Mouse (Mus musculus) hindbrain, postnatal 0 days (tissue): ENCODE results near the gene Lim2. TPM values are rescaled to one million over a fixed set of nuclear protein-coding genes. Genes with fewer than 3 reads are reported as not detected.

Experiments
- ATAC-seq: fragments of 200-750 bp; cut with Nextera tagmentation; 2 replicates; pipeline ENCODE4 v1.8.0; 2017; ENCODE audit warnings: mild to moderate bottlenecking, moderate TSS enrichment, moderate library complexity
- DNase-seq: peaks from one replicate; pipeline ENCODE4 v3.0.0-alpha.2; 2015; ENCODE audit warnings: low spot score
- H3K27ac ChIP-seq: fragments of 300-500 bp; sonication (generic); 2 replicates; pipeline ENCODE4 v1.5.1; 2014; ENCODE audit warnings: mild to moderate bottlenecking
- H3K27me3 ChIP-seq: fragments of 300-500 bp; sonication (generic); 2 replicates; pipeline ENCODE4 v1.6.1; 2014; ENCODE audit warnings: low read length, mixed read lengths; ENCODE audit not compliant: insufficient read depth
- H3K36me3 ChIP-seq: fragments of 300-500 bp; sonication (generic); 2 replicates; pipeline ENCODE4 v1.6.1; 2014; ENCODE audit warnings: low read length, mixed read lengths; ENCODE audit not compliant: insufficient read depth
- H3K4me1 ChIP-seq: fragments of 300-500 bp; sonication (generic); 2 replicates; pipeline ENCODE4 v1.6.1; 2014; ENCODE audit warnings: antibody characterized with exemption, low read length, mixed read lengths; ENCODE audit not compliant: insufficient read depth
- H3K4me2 ChIP-seq: fragments of 300-500 bp; sonication (generic); 2 replicates; pipeline ENCODE4 v1.6.1; 2014; ENCODE audit warnings: low read depth, mild to moderate bottlenecking, low read length, moderate library complexity, mixed read lengths
- H3K4me3 ChIP-seq: fragments of 300-500 bp; sonication (generic); 2 replicates; pipeline ENCODE4 v1.5.1; 2014; ENCODE audit warnings: low read length
- H3K9ac ChIP-seq: fragments of 300-500 bp; sonication (generic); replicated peaks from 2 replicates; pipeline ENCODE4 v1.6.1; 2014; ENCODE audit warnings: mild to moderate bottlenecking, low read length, moderate library complexity, mixed read lengths
- H3K9me3 ChIP-seq: fragments of 300-500 bp; sonication (generic); 2 replicates; pipeline ENCODE4 v1.6.1; 2016; ENCODE audit warnings: low read length, mixed read lengths
- CTCF ChIP-seq: IDR thresholded peaks from 2 replicates; pipeline ENCODE4 v1.5.1; 2016; ENCODE audit warnings: antibody characterized with exemption, control low read depth, low read depth
- WGBS: fragments of 180-500 bp; shearing (Covaris S2); extraction: QIAGEN DNeasy Blood & Tissue Kit; methylation state at CpG from one replicate; pipeline ENCODE4 v1.1.7; 2014; 5-methylcytosine and 5-hydroxymethylcytosine counted together
- polyA plus RNA-seq: library from polyadenylated mRNA; unstranded; fragments of >200 nt; fragmentation: Nextera tagmentation; extraction: Ambion mirVana; gene quantifications from 2 replicates; pipeline ENCODE4 v1.2.1, GENCODE M21; 2015
- total RNA-seq: library from RNA; depleted of rRNA; stranded (reverse); fragments of >200 nt; gene quantifications from 2 replicates; pipeline ENCODE4 v1.2.3, GENCODE M21; 2014

The Lim2 gene
- total and polyA plus RNA-seq, 2 experiments from 2014 or later, result not detected

DNA sequence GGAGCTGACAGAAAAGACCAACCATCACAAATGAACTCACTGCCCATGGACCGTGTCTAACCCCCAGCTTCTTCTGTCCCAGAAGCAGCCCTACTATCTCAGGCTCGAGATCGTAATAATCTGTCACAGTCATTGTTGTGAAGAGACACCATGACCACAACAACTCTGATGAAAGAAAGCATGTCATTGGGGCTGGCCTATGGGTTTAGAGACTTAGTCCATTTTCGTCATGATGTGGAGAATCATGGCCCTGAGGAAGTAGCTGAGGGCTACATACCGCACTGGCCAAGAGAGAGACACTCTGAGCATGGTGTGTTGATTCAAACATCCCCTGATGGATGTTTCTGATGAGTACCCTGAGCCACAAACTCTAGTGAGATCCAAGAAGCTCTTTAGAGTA, 7.2 kb downstream of the Lim2 start:
- TF ChIP-seq CTCF, result no peak
- Histone ChIP-seq H3K27ac (no peak overlapping the region), H3K9me3 (no peaks in the 10 kb centered on the region), H3K4me3 (no peak overlapping the region), H3K36me3 (no peaks in the 10 kb centered on the region), H3K4me1 (no peaks in the 10 kb centered on the region), H3K27me3 (no peaks in the 10 kb centered on the region), H3K4me2 (no peak overlapping the region), H3K9ac (no peak overlapping the region)
- 84% methylated on average over 5 of the region's 5 CpGs for WGBS
- ATAC-seq (no peak), DNase-seq (no peak)

DNA sequence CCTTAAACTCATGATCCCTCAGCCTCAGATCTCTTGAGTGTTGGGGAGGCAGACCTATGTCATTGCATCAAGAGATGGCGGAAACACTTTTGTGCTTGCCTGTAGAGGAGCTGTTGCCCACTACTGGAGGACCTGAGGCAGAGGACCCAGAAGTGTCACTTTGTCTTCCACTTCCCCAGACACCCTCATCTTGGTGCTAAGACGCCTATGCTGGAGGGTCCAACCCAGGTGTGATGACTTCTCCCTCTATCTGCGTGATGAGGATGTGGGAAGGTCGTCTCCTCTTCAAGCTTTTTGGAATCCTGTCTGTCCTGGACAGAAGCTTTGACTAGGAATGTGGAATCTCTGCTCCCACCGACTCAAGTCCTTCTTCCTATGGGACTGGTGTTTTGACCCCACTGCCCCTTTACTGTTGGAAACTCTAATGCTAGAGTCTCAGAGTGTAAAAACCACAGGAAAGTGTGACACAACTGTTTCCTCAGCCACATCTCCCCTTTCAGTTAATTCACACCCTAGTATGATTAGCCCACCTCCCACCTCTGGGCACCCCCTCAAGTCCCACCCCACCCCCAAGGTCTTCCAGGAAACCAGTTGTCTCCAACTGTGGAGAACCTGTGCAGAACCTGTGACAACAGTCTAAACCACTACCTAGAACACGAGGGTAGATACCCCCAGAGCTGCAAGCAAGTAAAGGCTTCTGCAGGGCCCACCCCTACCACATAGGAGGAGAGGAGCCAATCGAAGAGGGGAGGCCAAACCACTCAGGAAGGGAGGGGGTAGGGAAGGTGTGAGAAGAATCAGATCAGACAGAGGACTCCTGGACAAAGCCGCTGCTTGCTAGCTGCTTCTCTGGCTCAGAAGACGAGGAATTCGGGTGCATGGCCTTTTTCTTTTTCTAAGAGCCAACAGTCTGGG, 9.1 kb downstream of the Lim2 start, which contains the start of gene Nkg7:
TSS of gene Nkg7 (plus strand) at position 733 of the 915 bp plus-strand sequence.
- no peaks in the 10 kb centered on the region for H3K9me3 ChIP-seq
- no peaks in the 10 kb centered on the region for H3K4me1 ChIP-seq
- ATAC-seq (no peak), DNase-seq (no peak)
- H3K4me3 ChIP-seq, result no peak within 1 kb of the TSS
- WGBS, result 78% methylated on average over 10 of the region's 10 CpGs
- H3K36me3 ChIP-seq, result no peaks in the 10 kb centered on the region
- no peak for TF ChIP-seq CTCF
- no peak within 1 kb of the TSS for H3K4me2 ChIP-seq
- no peak within 1 kb of the TSS for H3K27ac ChIP-seq
- no peaks in the 10 kb centered on the region for H3K27me3 ChIP-seq
- no peak within 1 kb of the TSS for H3K9ac ChIP-seq

- Histone ChIP-seq H3K9me3 (no peaks in the 10 kb centered on the region), H3K27me3 (no peaks in the 10 kb centered on the region), H3K4me2 (no peak overlapping the region), H3K36me3 (no peaks in the 10 kb centered on the region), H3K4me3 (no peak overlapping the region), H3K4me1 (0 out of 2 replicates have a peak, but pooled peaks cover 3% of the 10 kb centered on the region), H3K27ac (no peak overlapping the region), H3K9ac (no peak overlapping the region)
- DNase-seq (no peak), ATAC-seq (no peak)
- WGBS, result 87% methylated on average over 4 of the region's 4 CpGs
- no peak for TF ChIP-seq CTCF
These were observed 11.1 kb downstream of the Lim2 start for GRCm38 (mm10) chr7:43438611-43439010.

DNA sequence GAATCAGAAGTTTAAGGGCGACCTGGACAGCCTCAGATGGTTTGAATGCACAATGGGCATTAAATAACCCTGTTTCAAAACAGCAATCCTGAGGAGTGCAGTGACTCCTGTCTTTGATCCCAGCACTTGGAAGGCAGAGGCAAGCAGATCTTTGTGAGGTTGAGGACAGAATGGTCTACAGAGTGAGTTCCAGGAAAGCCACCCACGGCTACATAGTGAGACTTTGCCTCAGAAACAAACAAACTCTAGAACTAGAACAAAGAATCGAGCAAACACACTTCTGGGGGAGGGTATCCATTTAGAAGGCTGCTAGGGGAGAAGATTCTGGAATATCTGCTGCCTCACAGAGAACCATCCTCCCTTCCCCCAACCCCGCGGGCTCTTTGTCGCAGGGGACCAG, 13.0 kb downstream of the Lim2 start, which contains the start of gene Cldnd2:
TSS of gene Cldnd2 (plus strand) at position 301 of the 400 bp plus-strand sequence.
- Histone ChIP-seq H3K4me3 (no peak within 1 kb of the TSS), H3K9ac (no peak within 1 kb of the TSS), H3K9me3 (no peaks in the 10 kb centered on the region), H3K27me3 (no peaks in the 10 kb centered on the region), H3K4me1 (peaks cover 15% of the 10 kb centered on the region; the same call in 1 of the 2 replicates), H3K4me2 (no peak within 1 kb of the TSS), H3K36me3 (no peaks in the 10 kb centered on the region), H3K27ac (no peak within 1 kb of the TSS)
- WGBS, result 85% methylated on average over 6 of the region's 6 CpGs
- no peak for TF ChIP-seq CTCF
- ATAC-seq, result no peak
- no peak for DNase-seq

DNA sequence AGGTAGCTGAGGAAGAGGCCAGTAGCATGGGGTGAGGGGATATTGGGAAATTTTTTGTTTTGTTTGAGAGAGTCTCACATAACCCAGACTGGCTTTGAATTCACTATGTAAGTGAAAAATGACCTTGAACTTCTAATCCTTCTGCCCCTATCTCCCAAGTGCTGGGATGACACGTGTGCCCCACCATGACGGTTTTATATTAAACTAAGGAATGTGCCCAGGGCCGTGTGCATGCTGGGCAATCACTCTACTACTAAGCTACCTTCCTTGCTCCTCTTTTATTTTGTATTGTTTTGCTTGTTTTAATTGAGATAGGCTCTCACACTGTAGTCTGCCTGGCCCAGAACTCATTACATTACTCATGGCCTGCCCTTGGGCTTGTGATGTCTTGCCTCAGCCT, 13.6 kb downstream of the Lim2 start:
- H3K9ac ChIP-seq, result no peak overlapping the region
- no peaks in the 10 kb centered on the region for H3K9me3 ChIP-seq
- ATAC-seq, result no peak
- 84% methylated on average over 3 of the region's 3 CpGs for whole genome bisulfite sequencing
- no peak for DNase-seq
- no peak overlapping the region for H3K4me2 ChIP-seq
- H3K36me3 ChIP-seq, result no peaks in the 10 kb centered on the region
- no peak overlapping the region for H3K4me3 ChIP-seq
- H3K4me1 ChIP-seq, result peaks cover 15% of the 10 kb centered on the region; the same call in 1 of the 2 replicates
- no peak overlapping the region for H3K27ac ChIP-seq
- no peaks in the 10 kb centered on the region for H3K27me3 ChIP-seq
- no peak for TF ChIP-seq CTCF

DNA sequence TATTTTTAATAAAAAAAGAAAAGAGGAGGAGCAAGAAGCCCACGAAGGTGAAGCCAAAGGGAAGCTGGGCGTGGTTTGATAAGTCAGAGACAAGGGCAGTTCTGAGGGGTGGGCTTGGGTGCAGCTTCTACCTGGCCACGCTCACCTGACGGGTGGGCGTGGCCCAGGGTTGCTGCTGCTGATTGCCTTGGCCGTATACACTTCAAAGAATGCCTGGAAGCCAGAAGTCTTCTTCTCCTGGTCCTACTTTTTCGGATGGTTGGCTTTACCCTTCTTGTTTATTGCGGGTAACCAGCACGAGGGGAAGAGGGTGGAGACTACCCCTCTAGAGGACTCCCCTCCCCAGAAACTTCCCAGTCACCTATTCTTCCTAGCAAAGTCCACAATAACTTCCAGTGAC, 15.2 kb downstream of the Lim2 start:
- peak overlapping the region; percentile 49 for H3K4me3 ChIP-seq
- no peaks in the 10 kb centered on the region for H3K36me3 ChIP-seq
- H3K9me3 ChIP-seq, result no peaks in the 10 kb centered on the region
- 10% methylated on average over 9 of the region's 9 CpGs for WGBS
- H3K9ac ChIP-seq, result peak overlapping the region; percentile 48
- peak; percentile 1 for DNase-seq
- no peak for ATAC-seq
- peaks cover 15% of the 10 kb centered on the region; the same call in 1 of the 2 replicates for H3K4me1 ChIP-seq
- TF ChIP-seq CTCF, result no peak
- peak overlapping the region; percentile 92 for H3K27ac ChIP-seq
- H3K4me2 ChIP-seq, result peak overlapping the region; percentile 89
- no peaks in the 10 kb centered on the region for H3K27me3 ChIP-seq
